In the genomic region with DNA sequence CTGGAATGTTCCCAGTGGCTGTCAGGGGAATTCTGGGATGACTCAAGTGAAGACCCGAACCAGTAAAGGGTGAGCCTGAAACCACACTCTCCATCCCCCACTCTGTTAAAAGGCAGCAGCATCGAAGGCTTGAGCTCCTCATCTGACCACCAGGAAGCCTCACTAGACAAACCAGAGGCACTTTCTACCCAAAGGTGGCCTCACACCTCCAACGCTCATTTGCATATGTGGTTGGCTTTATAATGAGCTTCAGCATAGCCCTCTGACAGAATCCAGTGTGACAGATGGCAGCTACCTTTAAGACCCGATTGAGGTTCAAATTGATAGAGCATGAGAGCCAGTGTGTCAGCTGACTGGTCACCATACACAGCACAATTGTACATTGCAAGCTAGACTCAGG, we compare ENCODE assay signal across 25 mouse cellular contexts. TPM values are rescaled to one million over a fixed set of nuclear protein-coding genes. Genes with fewer than 3 reads are reported as not detected.
A peak's percentile ranks its signal among the peaks of the same experiment; 100 is the strongest.
DNase-seq lines count a peak whose midpoint lies in the region; ATAC-seq and TF ChIP-seq lines count a peak whose summit lies in the region.
"Had no signal": no experiment of that assay in that cellular context is flagged by ENCODE, and none has a peak within 500 bp of the region (broad histone marks: within the 10 kb centered on the region; RNA-seq: fewer than 3 reads in every experiment).

No protein-coding gene starts in this region.

- H3K36me3 ChIP-seq in lung, postnatal 0 days (ENCODE audit: insufficient read depth, low read length) = no peaks in the 10 kb centered on the region
- no peaks in the 10 kb centered on the region for H3K36me3 ChIP-seq in hindbrain, embryonic 10.5 days
- H3K36me3 ChIP-seq: embryonic facial prominence, embryonic 10.5 days; embryonic facial prominence, embryonic 12.5 days; forebrain, embryonic 15.5 days; G1E had no signal

- no peaks in the 10 kb centered on the region for H3K4me1 ChIP-seq in lung, postnatal 0 days (ENCODE audit: insufficient read depth, low read depth, low read length)
- peaks cover 15% of the 10 kb centered on the region for H3K4me1 ChIP-seq in hindbrain, embryonic 10.5 days (replicated peaks)
- H3K4me1 ChIP-seq: embryonic facial prominence, embryonic 12.5 days; forebrain, embryonic 15.5 days had no signal

- TF ChIP-seq EP300 in lung, postnatal 0 days (IDR thresholded peaks at IDR 0.05) = no peak

- H3K27me3 ChIP-seq in lung, postnatal 0 days (replicated peaks; ENCODE audit: insufficient read depth, low read length) = 0 out of 2 replicates have a peak, but pooled peaks cover 4% of the 10 kb centered on the region
- H3K27me3 ChIP-seq in hindbrain, embryonic 10.5 days (ENCODE audit: insufficient read depth, poor library complexity, severe bottlenecking) = peaks cover 23% of the 10 kb centered on the region
- H3K27me3 ChIP-seq: Patski had no signal

- no peaks in the 10 kb centered on the region for H3K9me3 ChIP-seq in lung, postnatal 0 days (ENCODE audit: low read length)
- peaks cover 3% of the 10 kb centered on the region; the same call in 1 of the 2 replicates for H3K9me3 ChIP-seq in hindbrain, embryonic 10.5 days
- H3K9me3 ChIP-seq: forebrain, embryonic 15.5 days had no signal

- H3K4me2 ChIP-seq in lung, postnatal 0 days (replicated peaks; ENCODE audit: low read depth, low read length) = no peak overlapping the region
- H3K4me2 ChIP-seq: embryonic facial prominence, embryonic 12.5 days; forebrain, embryonic 13.5 days; forebrain, embryonic 15.5 days had no signal

- H3K27ac ChIP-seq in lung, postnatal 0 days (ENCODE audit: low read length) = no peak overlapping the region
- no peak overlapping the region for H3K27ac ChIP-seq in hindbrain, embryonic 10.5 days
- H3K27ac ChIP-seq: embryonic facial prominence, embryonic 10.5 days; embryonic facial prominence, embryonic 12.5 days; forebrain, embryonic 13.5 days; forebrain, embryonic 15.5 days had no signal

- no peak overlapping the region for H3K4me3 ChIP-seq in lung, postnatal 0 days (ENCODE audit: low read depth, low read length)
- no peak overlapping the region for H3K4me3 ChIP-seq in hindbrain, embryonic 10.5 days
- H3K4me3 ChIP-seq: embryonic facial prominence, embryonic 10.5 days; embryonic facial prominence, embryonic 12.5 days; forebrain, embryonic 13.5 days; forebrain, embryonic 15.5 days had no signal

- no peak overlapping the region for H3K9ac ChIP-seq in lung, postnatal 0 days (replicated peaks; ENCODE audit: low read depth)
- H3K9ac ChIP-seq: embryonic facial prominence, embryonic 12.5 days; forebrain, embryonic 13.5 days; forebrain, embryonic 15.5 days; forebrain, postnatal 0 days had no signal

- TF ChIP-seq CTCF in lung, postnatal 0 days (IDR thresholded peaks at IDR 0.05) = no peak

- 0 out of 2 replicates have a peak, but pooled peaks have one; percentile 18 for ATAC-seq in lung, postnatal 0 days
- ATAC-seq: activated CD4-positive, CD25-positive, alpha-beta regulatory T cell, adult 4 months; forebrain, embryonic 13.5 days; forebrain, embryonic 15.5 days; forebrain, postnatal 0 days had no signal

- DNase-seq in lung, postnatal 0 days (ENCODE audit: low spot score) = no peak
- DNase-seq in lung, postnatal 14 days = no peak
- peak; percentile 58 for DNase-seq in A20 (ENCODE audit: low read depth, low spot score)
- DNase-seq in urinary bladder, postnatal 4 days (ENCODE audit: low spot score in 2 of 2) = no peak
- no peak for DNase-seq in hindbrain, embryonic 10.5 days (ENCODE audit: low spot score)
- DNase-seq: adrenal gland, adult 8-10 months; adrenal gland, postnatal 14 days; adrenal gland, postnatal 36 days; cerebellum, adult 11-12 months; cerebellum, adult 2 months; cerebellum, adult 9-10 months; cerebellum, postnatal 10 days; cerebellum, postnatal 25 days; forebrain, postnatal 0 days had no signal

- WGBS in lung, postnatal 0 days = 66% methylated on average over 4 of the region's 4 CpGs
- WGBS in hindbrain, embryonic 10.5 days = 66% methylated on average over 4 of the region's 4 CpGs

RNA-seq across cellular contexts. Expression of gene Batf3, which starts 26.6 kb away (rescaled TPM):
- polyA plus RNA-seq in lung, postnatal 0 days (2015; fragmentation: Nextera tagmentation; extraction: Ambion mirVana) = 2.0 and 2.6 TPM in 2 replicates
- 4.8 and 5.2 TPM in 2 replicates for polyA plus RNA-seq in hindbrain, embryonic 10.5 days (2016; fragmentation: Nextera tagmentation; extraction: Ambion mirVana)
- polyA plus RNA-seq: activated CD4-positive, CD25-positive, alpha-beta regulatory T cell, adult 4 months had no signal

RNA-seq across cellular contexts. Expression of gene Fam71a, which starts 40.3 kb away (rescaled TPM):
- not detected in 2 replicates for polyA plus RNA-seq in lung, postnatal 0 days (2015; fragmentation: Nextera tagmentation; extraction: Ambion mirVana)
- polyA plus RNA-seq in hindbrain, embryonic 10.5 days (2016; fragmentation: Nextera tagmentation; extraction: Ambion mirVana) = not detected in 2 replicates
- polyA plus RNA-seq: activated CD4-positive, CD25-positive, alpha-beta regulatory T cell, adult 4 months; C2C12; cerebellum, adult 2 months; cortical plate, adult 2 months; embryonic facial prominence, embryonic 10.5 days; embryonic facial prominence, embryonic 12.5 days; embryonic facial prominence, embryonic 14.5 days; forebrain, embryonic 11.5 days; forebrain, embryonic 13.5 days; forebrain, embryonic 15.5 days; forebrain, postnatal 0 days; G1E had no signal
